Mouse (Mus musculus): ENCODE results near the gene Gm266.

- no peak for TF ChIP-seq POLR2A (IDR thresholded peaks at IDR 0.05; ENCODE audit: insufficient read length, low read depth)
- no peak for TF ChIP-seq REST (IDR thresholded peaks at IDR 0.05; ENCODE audit: insufficient read depth, insufficient read length)
- no peak for TF ChIP-seq MYOG (IDR thresholded peaks at IDR 0.05; ENCODE audit: control insufficient read depth in 1 of 3, insufficient read depth in 1 of 3, insufficient read length in 2 of 3, low read depth in 2 of 3)
- TF ChIP-seq MYOD1 (IDR thresholded peaks at IDR 0.05; ENCODE audit: control insufficient read depth in 1 of 3, insufficient read length in 2 of 3, low read depth in 2 of 3): no peak
- TF ChIP-seq CEBPB (IDR thresholded peaks at IDR 0.05; ENCODE audit: insufficient read depth, poor library complexity, severe bottlenecking): no peak
- TF ChIP-seq TCF12 (IDR thresholded peaks at IDR 0.05; ENCODE audit: insufficient read depth, poor library complexity, severe bottlenecking): no peak
- TF ChIP-seq USF1 (IDR thresholded peaks at IDR 0.05; ENCODE audit: low read depth): peak; percentile 45
- no peak for TF ChIP-seq MAX (IDR thresholded peaks at IDR 0.05; ENCODE audit: low read depth)
- TF ChIP-seq SRF (IDR thresholded peaks at IDR 0.05; ENCODE audit: control insufficient read depth, insufficient read length, low read depth): no peak
Observed at GRCm38 (mm10) chr12:111438850-111439249, 46.8 kb downstream of the Gm266 start.

Measured in myocyte (in vitro differentiated cells).